Mouse (Mus musculus) natural killer cell, adult 2 months (primary cell): ENCODE results near the gene Nupl2.

Experiments used
- DNase-seq, 2 experiments: peaks; one replicate each; pipeline ENCODE4 v3.0.0; 2022; ENCODE audit warnings: low spot score in 2 of 2

The Nupl2 gene

GRCm38 (mm10) chr5:24208505-24208904, 43.7 kb downstream of the Nupl2 start:
- DNase-seq, result no peak

GRCm38 (mm10) chr5:24213861-24214546, 49.2 kb downstream of the Nupl2 start:
- no peak for DNase-seq

- DNase-seq, result no peak
Observed at GRCm38 (mm10) chr5:24214547-24214878, 49.8 kb downstream of the Nupl2 start.

- no peak for DNase-seq
Observed at GRCm38 (mm10) chr5:24214900-24215299, 50.1 kb downstream of the Nupl2 start.
